Mouse (Mus musculus) liver, postnatal 0 days (tissue): ENCODE data around the gene Asrgl1.

Source experiments
- CTCF ChIP-seq: sonication (generic); IDR thresholded peaks from 2 replicates; pipeline ENCODE4 v1.5.1; 2016; ENCODE audit warnings: antibody characterized with exemption, low read depth
- EP300 ChIP-seq: IDR thresholded peaks from 2 replicates; pipeline ENCODE4 v1.6.1; 2016; ENCODE audit warnings: antibody characterized with exemption, low read depth, mild to moderate bottlenecking

- TF ChIP-seq CTCF (no peak), EP300 (no peak)
Observed at GRCm38 (mm10) chr19:9095111-9095510, 40.3 kb downstream of the Asrgl1 start.
